Mouse (Mus musculus): ENCODE measurements around the gene Tspan11. TPM values are rescaled to one million over a fixed set of nuclear protein-coding genes. Genes with fewer than 3 reads are reported as not detected.

Gene Tspan11
- polyA plus RNA-seq, 1 experiment from 2014 or later = 5.2 TPM

GRCm38 (mm10) chr6:127945725-127946124, 58.3 kb downstream of the Tspan11 start:
- 63% methylated on average over 9 of the region's 9 CpGs for WGBS
- no peaks in the 10 kb centered on the region for H3K9me3 ChIP-seq
- peak; percentile 59; the same call in 1 of the 2 replicates for ATAC-seq (ENCODE audit: insufficient read depth, low FRiP score, low read depth)

GRCm38 (mm10) chr6:127948656-127949055, 61.3 kb downstream of the Tspan11 start:
- ATAC-seq (ENCODE audit: insufficient read depth, low FRiP score, low read depth) = no peak
- H3K4me2 ChIP-seq = no peak overlapping the region
- no peaks in the 10 kb centered on the region for H3K27me3 ChIP-seq (replicated peaks)
- no peak overlapping the region for H3K9ac ChIP-seq
- 82% methylated on average over 9 of the region's 9 CpGs for WGBS
- no peaks in the 10 kb centered on the region for H3K4me1 ChIP-seq
- H3K9me3 ChIP-seq = no peaks in the 10 kb centered on the region
- H3K27ac ChIP-seq = no peak overlapping the region
- H3K36me3 ChIP-seq = no peaks in the 10 kb centered on the region
- H3K4me3 ChIP-seq (replicated peaks) = no peak overlapping the region

More at GRCm38 (mm10) chr6:127945725-127946124, 58.3 kb downstream of the Tspan11 start:
- no peaks in the 10 kb centered on the region for H3K4me1 ChIP-seq
- no peak overlapping the region for H3K9ac ChIP-seq
- no peak overlapping the region for H3K4me2 ChIP-seq
- no peaks in the 10 kb centered on the region for H3K36me3 ChIP-seq
- H3K27ac ChIP-seq = no peak overlapping the region
- H3K27me3 ChIP-seq (replicated peaks) = no peaks in the 10 kb centered on the region
- no peak overlapping the region for H3K4me3 ChIP-seq (replicated peaks)

GRCm38 (mm10) chr6:127949885-127950284, 62.5 kb downstream of the Tspan11 start:
- Histone ChIP-seq H3K9me3 (no peaks in the 10 kb centered on the region), H3K4me2 (no peak overlapping the region), H3K9ac (no peak overlapping the region), H3K27me3 (replicated peaks) (no peaks in the 10 kb centered on the region), H3K4me1 (no peaks in the 10 kb centered on the region), H3K36me3 (no peaks in the 10 kb centered on the region), H3K4me3 (replicated peaks) (no peak overlapping the region), H3K27ac (no peak overlapping the region)
- WGBS = 82% methylated on average over 7 of the region's 7 CpGs
- no peak for ATAC-seq (ENCODE audit: insufficient read depth, low FRiP score, low read depth)

GRCm38 (mm10) chr6:127953071-127953470, 65.7 kb downstream of the Tspan11 start:
- Histone ChIP-seq H3K4me2 (no peak overlapping the region), H3K27me3 (replicated peaks) (no peaks in the 10 kb centered on the region), H3K27ac (no peak overlapping the region), H3K9me3 (no peaks in the 10 kb centered on the region), H3K9ac (no peak overlapping the region), H3K36me3 (no peaks in the 10 kb centered on the region), H3K4me3 (replicated peaks) (no peak overlapping the region), H3K4me1 (no peaks in the 10 kb centered on the region)
- ATAC-seq (ENCODE audit: insufficient read depth, low FRiP score, low read depth) = 0 out of 2 replicates have a peak, but pooled peaks have one; percentile 9
- 73% methylated on average over 4 of the region's 4 CpGs for WGBS

GRCm38 (mm10) chr6:127956172-127956571, 68.8 kb downstream of the Tspan11 start:
- H3K27ac ChIP-seq = no peak overlapping the region
- no peak overlapping the region for H3K4me3 ChIP-seq (replicated peaks)

GRCm38 (mm10) chr6:127960203-127960602, 72.8 kb downstream of the Tspan11 start:
- ATAC-seq (ENCODE audit: insufficient read depth, low FRiP score, low read depth) = no peak
- Histone ChIP-seq H3K9me3 (no peaks in the 10 kb centered on the region), H3K4me3 (replicated peaks) (no peak overlapping the region), H3K4me1 (no peaks in the 10 kb centered on the region), H3K9ac (no peak overlapping the region), H3K36me3 (peaks cover 6% of the 10 kb centered on the region; the same call in 1 of the 2 replicates), H3K27ac (no peak overlapping the region), H3K4me2 (no peak overlapping the region), H3K27me3 (replicated peaks) (no peaks in the 10 kb centered on the region)
- WGBS = 84% methylated on average over 1 of the region's 1 CpGs

More at GRCm38 (mm10) chr6:127956172-127956571, 68.8 kb downstream of the Tspan11 start:
- H3K9ac ChIP-seq = no peak overlapping the region
- H3K36me3 ChIP-seq = no peaks in the 10 kb centered on the region
- ATAC-seq (ENCODE audit: insufficient read depth, low FRiP score, low read depth) = no peak
- 79% methylated on average over 5 of the region's 5 CpGs for WGBS
- H3K27me3 ChIP-seq (replicated peaks) = no peaks in the 10 kb centered on the region
- no peaks in the 10 kb centered on the region for H3K9me3 ChIP-seq
- no peaks in the 10 kb centered on the region for H3K4me1 ChIP-seq
- no peak overlapping the region for H3K4me2 ChIP-seq

GRCm38 (mm10) chr6:127965497-127965896, 78.1 kb downstream of the Tspan11 start:
- Histone ChIP-seq H3K36me3 (peaks cover 6% of the 10 kb centered on the region; the same call in 1 of the 2 replicates), H3K9ac (no peak overlapping the region), H3K4me2 (no peak overlapping the region), H3K27me3 (replicated peaks) (no peaks in the 10 kb centered on the region), H3K4me1 (no peaks in the 10 kb centered on the region), H3K4me3 (replicated peaks) (no peak overlapping the region), H3K27ac (no peak overlapping the region), H3K9me3 (no peaks in the 10 kb centered on the region)
- 47% methylated on average over 8 of the region's 8 CpGs for WGBS
- ATAC-seq (ENCODE audit: insufficient read depth, low FRiP score, low read depth) = no peak

GRCm38 (mm10) chr6:127969709-127970108, 82.3 kb downstream of the Tspan11 start:
- Histone ChIP-seq H3K4me3 (replicated peaks) (no peak overlapping the region), H3K36me3 (no peaks in the 10 kb centered on the region), H3K27me3 (replicated peaks) (no peaks in the 10 kb centered on the region), H3K4me2 (no peak overlapping the region), H3K4me1 (peaks cover 7% of the 10 kb centered on the region; the same call in 1 of the 2 replicates), H3K27ac (no peak overlapping the region), H3K9ac (no peak overlapping the region), H3K9me3 (no peaks in the 10 kb centered on the region)
- WGBS = 71% methylated on average over 7 of the region's 7 CpGs
- ATAC-seq (ENCODE audit: insufficient read depth, low FRiP score, low read depth) = no peak

GRCm38 (mm10) chr6:127970120-127970519, 82.7 kb downstream of the Tspan11 start:
- Histone ChIP-seq H3K36me3 (no peaks in the 10 kb centered on the region), H3K4me3 (replicated peaks) (no peak overlapping the region), H3K27ac (no peak overlapping the region), H3K9ac (no peak overlapping the region), H3K4me2 (no peak overlapping the region), H3K4me1 (peaks cover 7% of the 10 kb centered on the region; the same call in 1 of the 2 replicates), H3K27me3 (replicated peaks) (no peaks in the 10 kb centered on the region), H3K9me3 (no peaks in the 10 kb centered on the region)
- no peak for ATAC-seq (ENCODE audit: insufficient read depth, low FRiP score, low read depth)
- 8% methylated on average over 7 of the region's 7 CpGs for WGBS

GRCm38 (mm10) chr6:127970848-127971247, 83.5 kb downstream of the Tspan11 start:
- ATAC-seq (ENCODE audit: insufficient read depth, low FRiP score, low read depth) = no peak
- 51% methylated on average over 5 of the region's 5 CpGs for WGBS
- H3K4me1 ChIP-seq = peaks cover 7% of the 10 kb centered on the region; the same call in 1 of the 2 replicates

GRCm38 (mm10) chr6:127971931-127972330, 84.5 kb downstream of the Tspan11 start:
- H3K4me1 ChIP-seq = peaks cover 7% of the 10 kb centered on the region; the same call in 1 of the 2 replicates
- H3K27me3 ChIP-seq (replicated peaks) = no peaks in the 10 kb centered on the region
- no peaks in the 10 kb centered on the region for H3K36me3 ChIP-seq
- H3K4me2 ChIP-seq = no peak overlapping the region
- WGBS = 84% methylated on average over 5 of the region's 5 CpGs
- no peak overlapping the region for H3K4me3 ChIP-seq (replicated peaks)
- no peak overlapping the region for H3K9ac ChIP-seq
- ATAC-seq (ENCODE audit: insufficient read depth, low FRiP score, low read depth) = no peak
- H3K9me3 ChIP-seq = no peaks in the 10 kb centered on the region
- H3K27ac ChIP-seq = no peak overlapping the region

More at GRCm38 (mm10) chr6:127970848-127971247, 83.5 kb downstream of the Tspan11 start:
- Histone ChIP-seq H3K9me3 (no peaks in the 10 kb centered on the region), H3K27ac (no peak overlapping the region), H3K9ac (no peak overlapping the region), H3K27me3 (replicated peaks) (no peaks in the 10 kb centered on the region), H3K4me2 (no peak overlapping the region), H3K4me3 (replicated peaks) (no peak overlapping the region), H3K36me3 (no peaks in the 10 kb centered on the region)

GRCm38 (mm10) chr6:127973553-127973952, 86.2 kb downstream of the Tspan11 start:
- Histone ChIP-seq H3K27me3 (replicated peaks) (no peaks in the 10 kb centered on the region), H3K4me3 (replicated peaks) (no peak overlapping the region), H3K27ac (peak overlapping the region; percentile 9; the same call in 1 of the 2 replicates), H3K4me1 (peaks cover 7% of the 10 kb centered on the region; the same call in 1 of the 2 replicates), H3K4me2 (no peak overlapping the region), H3K9me3 (no peaks in the 10 kb centered on the region), H3K9ac (no peak overlapping the region), H3K36me3 (no peaks in the 10 kb centered on the region)
- no peak for ATAC-seq (ENCODE audit: insufficient read depth, low FRiP score, low read depth)
- 68% methylated on average over 6 of the region's 6 CpGs for WGBS

- no peak overlapping the region for H3K4me2 ChIP-seq
- 50% methylated on average over 9 of the region's 9 CpGs for WGBS
- H3K27me3 ChIP-seq (replicated peaks) = no peaks in the 10 kb centered on the region
- no peaks in the 10 kb centered on the region for H3K9me3 ChIP-seq
- no peak overlapping the region for H3K4me3 ChIP-seq (replicated peaks)
- ATAC-seq (ENCODE audit: insufficient read depth, low FRiP score, low read depth) = no peak
- H3K9ac ChIP-seq = no peak overlapping the region
- peaks cover 7% of the 10 kb centered on the region; the same call in 1 of the 2 replicates for H3K4me1 ChIP-seq
- H3K36me3 ChIP-seq = no peaks in the 10 kb centered on the region
- no peak overlapping the region for H3K27ac ChIP-seq
Measured at GRCm38 (mm10) chr6:127974000-127974399, 86.6 kb downstream of the Tspan11 start.

Measured in stomach, embryonic 15.5 days (tissue).